Mouse (Mus musculus) megakaryocyte, embryonic 14.5 days (primary cell): ENCODE results near the gene Trim11.
"Not testable (repeated sequence)": the region's sequence is repeated elsewhere in the genome, so short reads cannot be mapped to it uniquely, and the experiment has no call there.

ENCODE experiments used
- FLI1 ChIP-seq: IDR thresholded peaks from 2 replicates; pipeline ENCODE4 v1.6.1; 2012; ENCODE audit warnings: low read length, inconsistent platforms, mixed read lengths
- GATA1 ChIP-seq: IDR thresholded peaks from 3 replicates; pipeline ENCODE4 v1.6.1; 2012; ENCODE audit warnings: mixed read lengths, low read length, inconsistent platforms, borderline replicate concordance

DNA sequence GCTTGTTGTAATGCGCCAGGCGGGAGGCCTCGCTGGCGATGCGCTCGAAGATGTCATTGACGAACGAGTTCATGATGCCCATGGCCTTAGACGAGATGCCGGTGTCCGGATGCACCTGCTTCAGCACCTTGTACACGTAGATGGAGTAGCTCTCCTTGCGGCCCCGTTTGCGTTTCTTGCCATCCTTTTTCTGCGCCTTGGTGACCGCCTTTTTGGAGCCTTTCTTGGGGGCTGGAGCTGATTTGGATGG lies 23.8 kb upstream of the Trim11 start:
- not testable (repeated sequence) for TF ChIP-seq FLI1, GATA1
